Mouse (Mus musculus) gastrocnemius, adult 8-10 months (tissue): ENCODE results near the gene Mc1r. TPM values are rescaled to one million over a fixed set of nuclear protein-coding genes. Genes with fewer than 3 reads are reported as not detected.

Experiments
- DNase-seq, 2 experiments: peaks; one replicate each; pipeline ENCODE4 v3.0.0; 2022; ENCODE audit warnings: low spot score in 2 of 2
- total RNA-seq, 4 experiments: library from RNA; stranded (reverse); gene quantifications; 2 replicates each; pipeline ENCODE4 v1.2.4; 2022

Gene Mc1r
- under 1 TPM in 1 of 4 experiments, not detected in 3; 0.08 TPM for total RNA-seq

- peak; percentile 33 to 42 for DNase-seq
These were observed at the start of gene Mc1r for GRCm38 (mm10) chr8:123406786-123407185. Gene Mc1r, plus strand, starts transcription at chr8:123407107.

GRCm38 (mm10) chr8:123361082-123361739, 45.7 kb upstream of the Mc1r start:
- peak; percentile 52 to 57 for DNase-seq

GRCm38 (mm10) chr8:123373403-123374238, 33.3 kb upstream of the Mc1r start, which contains the start of gene Tcf25:
Gene Tcf25, plus strand, starts transcription at chr8:123373753.
- DNase-seq: peak; percentile 89 to 95

GRCm38 (mm10) chr8:123374239-123374578, 32.7 kb upstream of the Mc1r start:
- DNase-seq: peak; percentile 82 to 89

- peak in 1 of 2 experiments; percentile 41 for DNase-seq
These were observed 31.2 kb upstream of the Mc1r start for GRCm38 (mm10) chr8:123375701-123376100.

- no peak for DNase-seq
These were observed 30.8 kb upstream of the Mc1r start for GRCm38 (mm10) chr8:123376106-123376505.

GRCm38 (mm10) chr8:123381711-123382110, 25.2 kb upstream of the Mc1r start:
- DNase-seq: no peak

- no peak for DNase-seq
These were observed 24.4 kb upstream of the Mc1r start for GRCm38 (mm10) chr8:123382516-123382915.

GRCm38 (mm10) chr8:123384883-123385540, 21.9 kb upstream of the Mc1r start:
- DNase-seq: no peak

GRCm38 (mm10) chr8:123387041-123387440, 19.9 kb upstream of the Mc1r start:
- no peak for DNase-seq

- no peak for DNase-seq
These were observed 19.1 kb upstream of the Mc1r start for GRCm38 (mm10) chr8:123387801-123388200.

- DNase-seq: no peak
These were observed 17.9 kb upstream of the Mc1r start for GRCm38 (mm10) chr8:123389026-123389425.

- DNase-seq: no peak
These were observed 8.6 kb upstream of the Mc1r start for GRCm38 (mm10) chr8:123398308-123398707.

GRCm38 (mm10) chr8:123401936-123402335, 5.0 kb upstream of the Mc1r start:
- DNase-seq: no peak

GRCm38 (mm10) chr8:123402730-123403326, 4.1 kb upstream of the Mc1r start:
- no peak for DNase-seq

GRCm38 (mm10) chr8:123404521-123404920, 2.4 kb upstream of the Mc1r start:
- no peak for DNase-seq

GRCm38 (mm10) chr8:123407612-123408011, 705 bp downstream of the Mc1r start:
- DNase-seq: no peak

- no peak for DNase-seq
These were observed 2.0 kb downstream of the Mc1r start for GRCm38 (mm10) chr8:123408586-123409544.

GRCm38 (mm10) chr8:123410049-123410587, 3.2 kb downstream of the Mc1r start:
- peak in 1 of 2 experiments; percentile 30 for DNase-seq

GRCm38 (mm10) chr8:123410788-123411187, 3.9 kb downstream of the Mc1r start:
- DNase-seq: no peak
